21 mouse cellular contexts compared by ENCODE assay signal in the genomic region with DNA sequence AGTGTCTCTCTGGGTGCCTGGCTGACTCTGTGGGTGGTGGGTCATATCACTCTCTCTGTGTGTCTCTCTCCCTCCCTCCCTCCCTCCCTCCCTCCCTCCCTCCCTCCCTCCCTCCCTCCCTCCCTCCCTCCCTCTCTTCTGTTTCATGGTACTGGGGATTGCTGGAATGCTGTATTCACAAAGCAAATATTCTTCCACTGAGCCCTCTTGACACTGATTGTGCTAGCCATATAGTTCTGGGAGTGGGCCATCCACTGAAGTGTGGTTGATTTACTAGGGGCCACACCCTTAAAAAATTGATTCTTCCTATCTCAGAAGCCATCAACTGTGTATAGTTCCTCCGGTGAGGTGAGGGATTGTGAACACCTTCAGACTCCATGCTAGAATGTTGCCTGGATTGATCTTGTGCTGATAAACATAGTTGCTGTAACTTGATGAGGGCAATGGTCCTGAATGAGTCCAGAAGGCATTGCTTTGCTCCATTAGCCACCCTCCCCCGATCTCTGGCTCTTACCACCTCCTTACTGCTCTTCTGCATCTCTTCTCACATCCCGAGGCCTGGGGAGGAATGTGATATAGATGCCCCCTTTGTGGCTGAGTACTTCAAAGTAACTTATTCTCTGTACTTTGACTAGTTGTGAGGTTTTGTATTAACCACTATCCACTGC.
DNase-seq lines count a peak whose midpoint lies in the region; ATAC-seq and TF ChIP-seq lines count a peak whose summit lies in the region.
"Had no signal": no experiment of that assay in that cellular context is flagged by ENCODE, and none has a peak within 500 bp of the region (broad histone marks: within the 10 kb centered on the region; RNA-seq: fewer than 3 reads in every experiment).

No protein-coding gene starts in this region.

- H3K9me3 ChIP-seq in intestine, embryonic 15.5 days, result no peaks in the 10 kb centered on the region
- H3K9me3 ChIP-seq in intestine, postnatal 0 days (ENCODE audit: control insufficient read depth), result no peaks in the 10 kb centered on the region
- no peaks in the 10 kb centered on the region for H3K9me3 ChIP-seq in kidney, embryonic 15.5 days (replicated peaks)
- H3K9me3 ChIP-seq: forebrain, embryonic 10.5 days; forebrain, embryonic 13.5 days; hindbrain, embryonic 12.5 days; hindbrain, embryonic 15.5 days had no signal

- peak; percentile 56 for ATAC-seq in intestine, embryonic 15.5 days
- ATAC-seq in intestine, postnatal 0 days, result no peak
- ATAC-seq in kidney, embryonic 15.5 days (replicated peaks; ENCODE audit: low FRiP score), result peak; percentile 84
- ATAC-seq: CD4-positive, CD25-positive, alpha-beta regulatory T cell, adult 4 months; forebrain, embryonic 13.5 days; forebrain, embryonic 16.5 days had no signal

- H3K36me3 ChIP-seq in intestine, embryonic 15.5 days, result no peaks in the 10 kb centered on the region
- H3K36me3 ChIP-seq in intestine, postnatal 0 days (ENCODE audit: control insufficient read depth, insufficient read depth), result no peaks in the 10 kb centered on the region
- no peaks in the 10 kb centered on the region for H3K36me3 ChIP-seq in kidney, embryonic 15.5 days
- H3K36me3 ChIP-seq: forebrain, embryonic 10.5 days; hindbrain, embryonic 12.5 days; hindbrain, embryonic 15.5 days had no signal

- H3K27me3 ChIP-seq in intestine, embryonic 15.5 days (replicated peaks), result no peaks in the 10 kb centered on the region
- no peaks in the 10 kb centered on the region for H3K27me3 ChIP-seq in intestine, postnatal 0 days (replicated peaks; ENCODE audit: control insufficient read depth, insufficient read depth, low read length)
- H3K27me3 ChIP-seq in kidney, embryonic 15.5 days, result no peaks in the 10 kb centered on the region
- H3K27me3 ChIP-seq: forebrain, embryonic 13.5 days; hindbrain, embryonic 12.5 days; hindbrain, embryonic 15.5 days had no signal

- no peak overlapping the region for H3K9ac ChIP-seq in intestine, embryonic 15.5 days
- H3K9ac ChIP-seq in intestine, postnatal 0 days (ENCODE audit: low read depth, low read length), result no peak overlapping the region
- H3K9ac ChIP-seq in kidney, embryonic 15.5 days, result no peak overlapping the region
- H3K9ac ChIP-seq: forebrain, embryonic 13.5 days; hindbrain, embryonic 12.5 days; hindbrain, embryonic 15.5 days had no signal

- H3K27ac ChIP-seq in intestine, embryonic 15.5 days, result no peak overlapping the region
- H3K27ac ChIP-seq in intestine, postnatal 0 days (ENCODE audit: low read depth, low read length), result no peak overlapping the region
- H3K27ac ChIP-seq in kidney, embryonic 15.5 days, result 0 out of 2 replicates have a peak overlapping the region, but pooled peaks have one; percentile 54
- H3K27ac ChIP-seq in layer of hippocampus, adult 2 months, result 0 out of 2 replicates have a peak overlapping the region, but pooled peaks have one; percentile 23
- H3K27ac ChIP-seq: forebrain, embryonic 10.5 days; forebrain, embryonic 13.5 days; gastrocnemius, adult 2 months; hindbrain, embryonic 12.5 days; hindbrain, embryonic 15.5 days had no signal

- TF ChIP-seq CTCF in intestine, postnatal 0 days (IDR thresholded peaks at IDR 0.05; ENCODE audit: low read depth), result no peak
- no peak for TF ChIP-seq CTCF in layer of hippocampus, adult 2 months (conservative IDR thresholded peaks at IDR 0.05)

- H3K4me3 ChIP-seq in intestine, embryonic 15.5 days (replicated peaks), result no peak overlapping the region
- H3K4me3 ChIP-seq in intestine, postnatal 0 days (ENCODE audit: low read depth, low read length), result no peak overlapping the region
- no peak overlapping the region for H3K4me3 ChIP-seq in kidney, embryonic 15.5 days (replicated peaks)
- H3K4me3 ChIP-seq in layer of hippocampus, adult 2 months, result no peak overlapping the region
- H3K4me3 ChIP-seq: forebrain, embryonic 10.5 days; forebrain, embryonic 13.5 days; gastrocnemius, adult 2 months; hindbrain, embryonic 12.5 days; hindbrain, embryonic 15.5 days had no signal

- 47% methylated on average over 3 of the region's 3 CpGs for WGBS in intestine, embryonic 15.5 days
- WGBS in intestine, postnatal 0 days, result 36% methylated on average over 3 of the region's 3 CpGs
- 33% methylated on average over 3 of the region's 3 CpGs for WGBS in kidney, embryonic 15.5 days

- H3K4me1 ChIP-seq in intestine, embryonic 15.5 days (replicated peaks), result no peaks in the 10 kb centered on the region
- no peaks in the 10 kb centered on the region for H3K4me1 ChIP-seq in intestine, postnatal 0 days (replicated peaks; ENCODE audit: control insufficient read depth, insufficient read depth, low read length)
- peaks cover 14% of the 10 kb centered on the region for H3K4me1 ChIP-seq in kidney, embryonic 15.5 days
- H3K4me1 ChIP-seq: forebrain, embryonic 13.5 days; hindbrain, embryonic 12.5 days; hindbrain, embryonic 15.5 days had no signal

- H3K4me2 ChIP-seq in intestine, embryonic 15.5 days (replicated peaks), result no peak overlapping the region
- H3K4me2 ChIP-seq in intestine, postnatal 0 days (replicated peaks; ENCODE audit: low read depth), result no peak overlapping the region
- no peak overlapping the region for H3K4me2 ChIP-seq in kidney, embryonic 15.5 days
- H3K4me2 ChIP-seq: forebrain, embryonic 13.5 days; heart, embryonic 11.5 days; hindbrain, embryonic 12.5 days; hindbrain, embryonic 15.5 days had no signal

- no peak for DNase-seq in kidney, postnatal 10 days
- DNase-seq in layer of hippocampus, adult 2 months (ENCODE audit: low spot score in 2 of 2), result no peak
- DNase-seq in layer of hippocampus, postnatal 10 days (ENCODE audit: low spot score in 2 of 2), result no peak
- DNase-seq in frontal cortex, postnatal 14 days (ENCODE audit: low spot score in 2 of 2), result no peak
- DNase-seq: adrenal gland, adult 2 months; adrenal gland, postnatal 14 days; B cell, adult 2 months; cerebellum, adult 11 months; cerebellum, adult 2 months; cerebellum, postnatal 14 days had no signal

Comparison
In these comparisons a context has a peak if more than half of its experiments do, and no peak if none do; other contexts are left out.
1. H3K27ac ChIP-seq: peak in kidney, embryonic 15.5 days (single experiment) and layer of hippocampus, adult 2 months (single experiment); none in intestine, embryonic 15.5 days (single experiment) and intestine, postnatal 0 days (single experiment).